Mouse (Mus musculus) liver, adult 2 months (tissue): ENCODE measurements around the gene Hoxa13. TPM values are rescaled to one million over a fixed set of nuclear protein-coding genes. Genes with fewer than 3 reads are reported as not detected.

Experiments used
- DNase-seq: peaks from one replicate; pipeline ENCODE4 v3.0.0-alpha.2; 2011; ENCODE audit warnings: low read depth, low spot score; ENCODE audit errors: extremely low read depth
- H3K27ac ChIP-seq: fragments of 200-500 bp; replicated peaks from 2 replicates; pipeline ENCODE4 v1.5.1; 2012; ENCODE audit warnings: low read depth, mild to moderate bottlenecking, control low read depth, inconsistent platforms, low read length; ENCODE audit not compliant: insufficient read depth
- H3K27me3 ChIP-seq: fragments of 200-500 bp; 2 replicates; pipeline ENCODE4 v1.6.1; 2012; ENCODE audit warnings: mild to moderate bottlenecking, moderate library complexity, low read length, inconsistent platforms; ENCODE audit not compliant: control insufficient read depth, insufficient read depth
- H3K36me3 ChIP-seq: fragments of 200-500 bp; 2 replicates; pipeline ENCODE4 v1.6.1; 2012; ENCODE audit warnings: low read length, inconsistent platforms; ENCODE audit not compliant: control insufficient read depth, insufficient read depth
- H3K4me1 ChIP-seq: fragments of 200-500 bp; 2 replicates; pipeline ENCODE4 v1.6.1; 2011; ENCODE audit warnings: low read length; ENCODE audit not compliant: control insufficient read depth, insufficient read depth
- H3K4me3 ChIP-seq: fragments of 200-500 bp; 2 replicates; pipeline ENCODE4 v1.5.1; 2011; ENCODE audit warnings: low read depth, mild to moderate bottlenecking, control low read depth, low read length, moderate library complexity; ENCODE audit not compliant: insufficient read depth
- H3K79me2 ChIP-seq: fragments of 200-500 bp; 2 replicates; pipeline ENCODE4 v1.6.1; 2012; ENCODE audit warnings: inconsistent platforms, mild to moderate bottlenecking, low read length, moderate library complexity; ENCODE audit not compliant: control insufficient read depth, insufficient read depth
- H3K9ac ChIP-seq: fragments of 200-500 bp; 2 replicates; pipeline ENCODE4 v1.6.1; 2012; ENCODE audit warnings: low read depth, mild to moderate bottlenecking, control low read depth, inconsistent platforms, low read length
- CTCF ChIP-seq: fragments of 200-500 bp; IDR thresholded peaks from 2 replicates; pipeline ENCODE4 v1.5.1; 2011; ENCODE audit warnings: low read depth, low read length, control low read depth
- POLR2A ChIP-seq: fragments of 200-500 bp; IDR thresholded peaks from 2 replicates; pipeline ENCODE4 v1.6.1; 2011; ENCODE audit warnings: low read length, control low read depth; ENCODE audit not compliant: insufficient read depth; ENCODE audit errors: extremely low read depth
- WGBS: fragments of 180-500 bp; shearing (Covaris S2); methylation state at CpG from one replicate; pipeline ENCODE4 v1.1.7; 2018; 5-methylcytosine and 5-hydroxymethylcytosine counted together
- polyA plus RNA-seq: library from polyadenylated mRNA; depleted of rRNA; stranded (reverse); fragments of >200 nt; gene quantifications from 2 replicates; pipeline ENCODE4 v1.2.3, GENCODE M21; 2012
- total RNA-seq: library from RNA; depleted of rRNA; stranded (reverse); fragments of >200 nt; gene quantifications from 2 replicates; pipeline ENCODE4 v1.2.3, GENCODE M21; 2014

The Hoxa13 gene
- total and polyA plus RNA-seq, 2 experiments: not detected

DNA sequence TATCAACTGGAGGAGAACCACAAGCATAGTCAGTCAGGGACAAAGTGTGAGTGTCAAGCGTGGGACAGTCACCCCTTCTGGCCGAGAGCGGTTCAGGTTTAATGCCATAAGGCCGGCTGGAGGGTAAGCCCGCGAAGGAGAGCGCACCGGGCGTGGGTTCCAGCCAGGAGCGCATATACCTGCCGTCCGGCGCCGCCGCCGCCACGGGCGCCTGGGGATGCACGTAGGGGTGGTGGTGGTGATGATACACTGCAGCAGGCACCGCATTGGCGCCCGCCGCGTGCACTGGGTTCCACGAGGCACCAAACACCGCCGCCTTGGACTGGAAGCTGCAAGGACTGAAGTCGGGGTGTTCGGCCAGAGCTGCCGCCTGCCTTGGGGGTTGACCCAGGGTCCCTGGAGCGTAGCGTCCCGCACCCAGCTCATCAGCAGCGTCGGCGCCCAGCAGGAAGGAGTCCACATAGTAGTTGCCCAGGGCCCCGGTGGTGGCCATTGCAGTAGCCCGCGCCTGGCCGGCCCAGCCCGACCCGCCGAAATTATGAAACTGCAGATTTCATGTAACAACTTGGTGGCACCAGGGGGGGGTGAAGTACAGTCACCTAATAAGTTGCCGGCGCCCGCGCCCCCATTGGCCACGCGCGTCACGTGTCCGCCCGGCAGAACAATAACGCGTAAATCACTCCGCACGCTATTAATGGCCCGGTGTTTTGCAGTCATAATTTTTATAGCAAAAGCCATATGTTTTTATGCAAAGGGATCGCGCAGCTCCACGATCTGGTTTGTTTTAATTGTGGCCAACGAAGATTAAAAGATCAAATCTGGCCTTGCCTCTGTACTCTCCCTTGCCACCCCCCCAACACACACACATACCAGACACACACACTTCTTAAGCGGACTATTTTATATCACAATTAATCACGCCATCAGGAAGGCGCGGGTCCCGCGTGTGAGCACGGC is 34.8 kb downstream of the Hoxa13 start:
- WGBS: 8% methylated on average over 69 of the region's 69 CpGs
- no peaks in the 10 kb centered on the region for H3K79me2 ChIP-seq
- no peak for DNase-seq
- H3K4me3 ChIP-seq: no peak overlapping the region
- peaks cover 41% of the 10 kb centered on the region for H3K27me3 ChIP-seq
- H3K27ac ChIP-seq: no peak overlapping the region
- no peak overlapping the region for H3K9ac ChIP-seq
- TF ChIP-seq POLR2A (no peak), CTCF (no peak)
- peaks cover 3% of the 10 kb centered on the region; the same call in 1 of the 2 replicates for H3K4me1 ChIP-seq
- no peaks in the 10 kb centered on the region for H3K36me3 ChIP-seq

DNA sequence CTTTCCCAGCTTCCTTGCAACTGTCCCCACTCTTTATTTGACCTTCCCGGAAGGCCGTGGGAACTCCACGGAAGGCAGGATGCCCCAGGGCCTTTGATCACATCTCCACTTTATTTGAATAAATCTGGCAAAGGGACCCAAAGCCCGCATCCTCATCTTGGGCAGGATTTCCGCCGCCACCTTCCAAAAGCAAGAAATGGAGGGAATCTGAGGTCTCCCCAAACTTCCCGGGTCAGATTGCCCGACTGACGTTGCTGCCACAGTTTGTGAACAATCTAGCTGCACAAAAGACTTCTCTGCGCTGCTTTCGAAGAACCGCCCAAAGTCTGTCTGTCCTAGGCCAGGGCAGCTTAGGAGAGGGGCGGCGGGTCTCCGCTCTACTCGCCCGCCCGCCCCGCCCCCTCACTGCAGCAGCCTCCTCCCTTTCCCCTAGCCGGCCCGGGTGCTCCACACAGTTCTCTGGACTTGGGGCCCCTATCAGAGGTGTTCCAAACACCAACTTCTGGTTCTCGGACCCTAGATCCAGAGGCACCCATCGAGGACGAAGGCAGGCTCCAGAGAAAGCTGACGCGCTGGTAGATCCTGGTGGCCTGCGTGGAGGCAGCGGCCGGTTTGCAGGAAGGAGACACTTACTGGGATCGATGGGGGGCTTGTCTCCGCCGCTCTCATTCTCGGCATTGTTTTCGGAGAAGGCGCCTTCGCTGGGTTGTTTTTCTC is 35.6 kb downstream of the Hoxa13 start:
- TF ChIP-seq CTCF (no peak), POLR2A (no peak)
- peaks cover 3% of the 10 kb centered on the region; the same call in 1 of the 2 replicates for H3K4me1 ChIP-seq
- WGBS: 5% methylated on average over 36 of the region's 36 CpGs
- peaks cover 37% of the 10 kb centered on the region for H3K27me3 ChIP-seq
- H3K9ac ChIP-seq: no peak overlapping the region
- no peak for DNase-seq
- H3K27ac ChIP-seq: no peak overlapping the region
- no peaks in the 10 kb centered on the region for H3K36me3 ChIP-seq
- H3K79me2 ChIP-seq: no peaks in the 10 kb centered on the region
- no peak overlapping the region for H3K4me3 ChIP-seq

- Histone ChIP-seq H3K4me3 (no peak overlapping the region), H3K27ac (no peak overlapping the region)
- no peak for TF ChIP-seq POLR2A
- TF ChIP-seq CTCF: no peak
These were observed 36.5 kb downstream of the Hoxa13 start for GRCm38 (mm10) chr6:52223939-52224760.

DNA sequence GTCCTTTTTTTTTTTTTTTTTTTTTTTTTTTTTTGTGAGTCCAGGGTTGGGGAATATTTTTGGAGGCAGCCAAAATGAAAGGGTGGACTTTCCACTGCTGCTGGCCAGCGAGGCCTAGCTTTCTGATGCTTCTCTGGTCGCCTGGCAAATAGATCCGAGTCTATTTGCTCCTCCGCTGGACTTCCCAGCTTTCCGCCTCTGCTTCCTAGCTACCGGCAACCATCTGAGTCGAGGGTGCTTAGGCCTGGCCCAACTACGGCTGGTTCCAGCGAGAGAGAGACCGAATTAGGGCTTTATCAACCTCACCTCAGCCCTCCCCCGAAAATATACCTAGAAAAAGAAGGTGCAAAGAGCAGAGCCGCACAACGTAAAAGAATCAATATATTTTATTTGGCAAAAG is 38.0 kb downstream of the Hoxa13 start:
- DNase-seq: no peak
- H3K4me3 ChIP-seq: no peak overlapping the region
- H3K79me2 ChIP-seq: no peaks in the 10 kb centered on the region
- TF ChIP-seq POLR2A (no peak), CTCF (no peak)
- peaks cover 34% of the 10 kb centered on the region for H3K27me3 ChIP-seq
- 34% methylated on average over 13 of the region's 13 CpGs for WGBS
- H3K9ac ChIP-seq: no peak overlapping the region
- no peaks in the 10 kb centered on the region for H3K36me3 ChIP-seq
- H3K4me1 ChIP-seq: peaks cover 3% of the 10 kb centered on the region; the same call in 1 of the 2 replicates
- no peak overlapping the region for H3K27ac ChIP-seq

More at GRCm38 (mm10) chr6:52223939-52224760, 36.5 kb downstream of the Hoxa13 start:
- H3K36me3 ChIP-seq: no peaks in the 10 kb centered on the region
- peaks cover 3% of the 10 kb centered on the region; the same call in 1 of the 2 replicates for H3K4me1 ChIP-seq
- H3K9ac ChIP-seq: no peak overlapping the region
- DNase-seq: no peak
- WGBS: 9% methylated on average over 24 of the region's 24 CpGs
- no peaks in the 10 kb centered on the region for H3K79me2 ChIP-seq
- H3K27me3 ChIP-seq: peaks cover 32% of the 10 kb centered on the region

- TF ChIP-seq CTCF: no peak
- no peak for TF ChIP-seq POLR2A
- no peak for DNase-seq
- H3K27ac ChIP-seq: no peak overlapping the region
- H3K4me1 ChIP-seq: peaks cover 3% of the 10 kb centered on the region; the same call in 1 of the 2 replicates
- 24% methylated on average over 21 of the region's 21 CpGs for WGBS
- H3K27me3 ChIP-seq: peaks cover 39% of the 10 kb centered on the region
- no peaks in the 10 kb centered on the region for H3K36me3 ChIP-seq
- H3K9ac ChIP-seq: no peak overlapping the region
- no peaks in the 10 kb centered on the region for H3K79me2 ChIP-seq
- H3K4me3 ChIP-seq: no peak overlapping the region
These were observed 38.5 kb downstream of the Hoxa13 start for GRCm38 (mm10) chr6:52221993-52222685.
